Mouse (Mus musculus) layer of hippocampus, postnatal 10 days (tissue): Measurements from ENCODE around the gene Pdp2. TPM values are rescaled to one million over a fixed set of nuclear protein-coding genes. Genes with fewer than 3 reads are reported as not detected.

ENCODE experiments used
- DNase-seq, 2 experiments: peaks; one replicate each; pipeline ENCODE4 v3.0.0; 2021; ENCODE audit warnings: low spot score in 2 of 2
- total RNA-seq, 2 experiments: library from RNA; stranded (reverse); gene quantifications; 2 replicates each; pipeline ENCODE4 v1.2.3; 2021

Gene Pdp2
- total RNA-seq, 2 experiments from 2014 or later, result 9.0 to 9.2 TPM

- no peak for DNase-seq
These were observed 4.7 kb downstream of the Pdp2 start for GRCm38 (mm10) chr8:104595773-104596536.

GRCm38 (mm10) chr8:104597656-104598055 lies 6.4 kb downstream of the Pdp2 start:
- no peak for DNase-seq

- no peak for DNase-seq
These were observed 7.2 kb downstream of the Pdp2 start for GRCm38 (mm10) chr8:104598496-104598895.

GRCm38 (mm10) chr8:104601386-104601785 lies 10.1 kb downstream of the Pdp2 start:
- DNase-seq, result no peak

GRCm38 (mm10) chr8:104601941-104602371 lies 10.7 kb downstream of the Pdp2 start:
- no peak for DNase-seq

GRCm38 (mm10) chr8:104602468-104603244 lies 11.4 kb downstream of the Pdp2 start:
- peak; percentile 86 to 90 for DNase-seq

GRCm38 (mm10) chr8:104603245-104603593 lies 12.0 kb downstream of the Pdp2 start:
- DNase-seq, result no peak

- DNase-seq, result no peak
These were observed 15.1 kb downstream of the Pdp2 start for GRCm38 (mm10) chr8:104606329-104606728.

- DNase-seq, result no peak
These were observed 16.7 kb downstream of the Pdp2 start for GRCm38 (mm10) chr8:104607944-104608343.

- no peak for DNase-seq
These were observed 18.0 kb downstream of the Pdp2 start for GRCm38 (mm10) chr8:104609222-104609621.

- peak in 1 of 2 experiments; percentile 40 for DNase-seq
These were observed 19.0 kb downstream of the Pdp2 start for GRCm38 (mm10) chr8:104610185-104610766.

- DNase-seq, result no peak
These were observed 20.4 kb downstream of the Pdp2 start for GRCm38 (mm10) chr8:104611613-104612012.

GRCm38 (mm10) chr8:104613119-104613518 lies 21.9 kb downstream of the Pdp2 start:
- no peak for DNase-seq

- no peak for DNase-seq
These were observed 29.5 kb downstream of the Pdp2 start for GRCm38 (mm10) chr8:104620765-104621164.

- DNase-seq, result no peak
These were observed 32.9 kb downstream of the Pdp2 start, which contains the start of gene Cdh16 for GRCm38 (mm10) chr8:104624161-104624560. Cdh16 (minus strand) TSS chr8:104624396.

GRCm38 (mm10) chr8:104627065-104627740 lies 36.0 kb downstream of the Pdp2 start:
- no peak for DNase-seq

- DNase-seq, result no peak
These were observed 37.2 kb downstream of the Pdp2 start for GRCm38 (mm10) chr8:104628402-104628801.

GRCm38 (mm10) chr8:104629306-104630110 lies 38.3 kb downstream of the Pdp2 start:
- no peak for DNase-seq

- no peak for DNase-seq
These were observed 38.8 kb downstream of the Pdp2 start for GRCm38 (mm10) chr8:104630111-104630479.

GRCm38 (mm10) chr8:104630574-104630973 lies 39.3 kb downstream of the Pdp2 start:
- peak in 1 of 2 experiments; percentile 20 for DNase-seq
